Comparison of ENCODE assay signal across 8 mouse cellular contexts in the genomic region with DNA sequence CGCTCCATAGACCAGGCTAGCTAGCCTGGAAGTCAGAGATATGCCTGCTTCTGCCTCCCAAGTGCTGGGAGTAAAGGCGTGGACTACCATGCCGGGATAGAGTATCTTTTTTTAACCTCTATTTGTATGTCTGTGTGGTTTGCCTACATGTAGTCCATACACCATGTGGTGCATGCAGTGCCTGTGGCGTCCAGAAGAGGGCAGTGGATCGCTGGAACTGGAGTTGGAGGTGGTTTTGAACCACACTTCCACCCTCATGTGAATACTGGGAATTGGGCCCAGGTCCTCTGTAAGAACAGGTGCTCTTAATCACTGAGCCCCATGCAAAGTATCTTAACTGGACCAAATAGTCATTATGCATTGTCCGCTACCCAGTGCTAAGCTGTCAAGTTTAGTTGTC.
DNase-seq lines count a peak whose midpoint lies in the region; ATAC-seq lines count a peak whose summit lies in the region.

No protein-coding gene starts in this region.

- peaks cover 18% of the 10 kb centered on the region for H3K4me1 ChIP-seq in hindbrain, embryonic 10.5 days (replicated peaks)
- peaks cover 6% of the 10 kb centered on the region for H3K4me1 ChIP-seq in hindbrain, embryonic 12.5 days
- no peaks in the 10 kb centered on the region for H3K4me1 ChIP-seq in intestine, embryonic 15.5 days (replicated peaks)

- H3K4me2 ChIP-seq in hindbrain, embryonic 12.5 days (replicated peaks): no peak overlapping the region
- no peak overlapping the region for H3K4me2 ChIP-seq in intestine, embryonic 15.5 days (replicated peaks)

- no peak for ATAC-seq in hindbrain, embryonic 12.5 days (ENCODE audit: low FRiP score)
- no peak for ATAC-seq in intestine, embryonic 15.5 days

- no peaks in the 10 kb centered on the region for H3K9me3 ChIP-seq in hindbrain, embryonic 10.5 days
- H3K9me3 ChIP-seq in hindbrain, embryonic 12.5 days (replicated peaks): no peaks in the 10 kb centered on the region
- H3K9me3 ChIP-seq in intestine, embryonic 15.5 days: no peaks in the 10 kb centered on the region

- no peak overlapping the region for H3K4me3 ChIP-seq in hindbrain, embryonic 10.5 days
- no peak overlapping the region for H3K4me3 ChIP-seq in hindbrain, embryonic 12.5 days
- no peak overlapping the region for H3K4me3 ChIP-seq in intestine, embryonic 15.5 days (replicated peaks)

- no peak overlapping the region for H3K27ac ChIP-seq in hindbrain, embryonic 10.5 days
- H3K27ac ChIP-seq in hindbrain, embryonic 12.5 days: no peak overlapping the region
- H3K27ac ChIP-seq in intestine, embryonic 15.5 days: no peak overlapping the region

- peaks cover 67% of the 10 kb centered on the region for H3K27me3 ChIP-seq in hindbrain, embryonic 10.5 days (ENCODE audit: insufficient read depth, poor library complexity, severe bottlenecking)
- peaks cover 11% of the 10 kb centered on the region for H3K27me3 ChIP-seq in hindbrain, embryonic 12.5 days
- peaks cover 4% of the 10 kb centered on the region; the same call in 1 of the 2 replicates for H3K27me3 ChIP-seq in intestine, embryonic 15.5 days (replicated peaks)

- 62% methylated on average over 6 of the region's 6 CpGs for WGBS in hindbrain, embryonic 10.5 days
- WGBS in hindbrain, embryonic 12.5 days: 68% methylated on average over 6 of the region's 6 CpGs
- WGBS in intestine, embryonic 15.5 days: 67% methylated on average over 6 of the region's 6 CpGs

- peak; percentile 39 for DNase-seq in hindbrain, embryonic 10.5 days (ENCODE audit: low spot score)
- peak; percentile 41 for DNase-seq in CD4-positive helper T cell, adult 2 months (ENCODE audit: low read depth, low spot score)
- peak; percentile 26 for DNase-seq in T-cell, adult 2 months (ENCODE audit: low spot score)
- peak; percentile 35 for DNase-seq in lung, postnatal 10 days
- no peak for DNase-seq in MN1 (ENCODE audit: low spot score)
- DNase-seq in cerebellum, postnatal 36 days: no peak

- H3K9ac ChIP-seq in hindbrain, embryonic 12.5 days: no peak overlapping the region
- H3K9ac ChIP-seq in intestine, embryonic 15.5 days: no peak overlapping the region

- H3K36me3 ChIP-seq in hindbrain, embryonic 10.5 days: no peaks in the 10 kb centered on the region
- no peaks in the 10 kb centered on the region for H3K36me3 ChIP-seq in hindbrain, embryonic 12.5 days
- H3K36me3 ChIP-seq in intestine, embryonic 15.5 days: no peaks in the 10 kb centered on the region

Comparison
In these comparisons a context has a peak if more than half of its experiments do, and no peak if none do; other contexts are left out.
1. DNase-seq: peak in hindbrain, embryonic 10.5 days (single experiment), CD4-positive helper T cell, adult 2 months (single experiment), T-cell, adult 2 months (single experiment) and lung, postnatal 10 days (single experiment); none in MN1 (single experiment) and cerebellum, postnatal 36 days (0 of 2).